Mouse (Mus musculus): ENCODE results near the gene Ctbp1.

GRCm38 (mm10) chr5:33211254-33211653 lies 63.5 kb downstream of the Ctbp1 start:
- TF ChIP-seq CTCF (IDR thresholded peaks at IDR 0.05; ENCODE audit: low read depth) (no peak), EP300 (IDR thresholded peaks at IDR 0.05; ENCODE audit: low read depth) (no peak)

All from liver, embryonic 14.5 days (tissue).